ENCODE assay signal across 22 mouse cellular contexts in genomic region chr8:49445444-49445843, GRCm38 (mm10).
"Had no signal": no experiment of that assay in that cellular context is flagged by ENCODE, and none has a peak within 500 bp of the region (broad histone marks: within the 10 kb centered on the region; RNA-seq: fewer than 3 reads in every experiment).

No protein-coding gene starts in this region.

- H3K36me3 ChIP-seq: hindbrain, embryonic 10.5 days; intestine, embryonic 15.5 days; limb, embryonic 13.5 days; limb, embryonic 15.5 days had no signal

- H3K9me3 ChIP-seq: hindbrain, embryonic 10.5 days; intestine, embryonic 15.5 days; limb, embryonic 13.5 days; limb, embryonic 15.5 days had no signal

- H3K4me3 ChIP-seq: heart, adult 2 months; hindbrain, embryonic 10.5 days; intestine, embryonic 15.5 days; layer of hippocampus, adult 2 months; left cerebral cortex, adult 2 months; limb, embryonic 13.5 days; limb, embryonic 15.5 days had no signal

- H3K27me3 ChIP-seq: intestine, embryonic 15.5 days; limb, embryonic 13.5 days; limb, embryonic 15.5 days had no signal

- DNase-seq: gastrocnemius, postnatal 14 days; gastrocnemius, postnatal 36 days; heart, adult 11 months; heart, adult 2 months; heart, postnatal 10 days; heart, postnatal 4 days; kidney, adult 18-20 months; kidney, adult 8-10 months; kidney, postnatal 10 days; kidney, postnatal 25 days; kidney, postnatal 4 days had no signal

- ATAC-seq: hindbrain, embryonic 16.5 days; inflammation-experienced regulatory T-cells, adult 6 months; intestine, embryonic 15.5 days; intestine, postnatal 0 days had no signal

- H3K4me1 ChIP-seq: intestine, embryonic 15.5 days; limb, embryonic 13.5 days; limb, embryonic 15.5 days had no signal

- H3K9ac ChIP-seq: hindbrain, embryonic 14.5 days; intestine, embryonic 15.5 days; limb, embryonic 13.5 days; limb, embryonic 15.5 days had no signal

- H3K4me2 ChIP-seq: heart, embryonic 11.5 days; hindbrain, embryonic 14.5 days; intestine, embryonic 15.5 days; limb, embryonic 13.5 days; limb, embryonic 15.5 days had no signal

- H3K27ac ChIP-seq: heart, adult 2 months; hindbrain, embryonic 10.5 days; hindbrain, embryonic 14.5 days; intestine, embryonic 15.5 days; layer of hippocampus, adult 2 months; left cerebral cortex, adult 2 months; limb, embryonic 13.5 days; limb, embryonic 15.5 days had no signal
